Mouse (Mus musculus) G1E (cell line): ENCODE results near the gene Olfml1.

ENCODE experiments used
- CTCF ChIP-seq: IDR thresholded peaks from 2 replicates; pipeline ENCODE4 v1.5.1; 2012; ENCODE audit warnings: low read depth, low read length, inconsistent platforms, mixed read lengths
- GATA1 ChIP-seq: IDR thresholded peaks from 2 replicates; pipeline ENCODE4 v1.6.1; 2012; ENCODE audit warnings: borderline replicate concordance, low read length, inconsistent platforms, mixed read lengths
- TAL1 ChIP-seq: conservative IDR thresholded peaks from 2 replicates; pipeline ENCODE4 v1.6.1; 2012; ENCODE audit warnings: low read depth, low read length, inconsistent platforms, mixed read lengths

DNA sequence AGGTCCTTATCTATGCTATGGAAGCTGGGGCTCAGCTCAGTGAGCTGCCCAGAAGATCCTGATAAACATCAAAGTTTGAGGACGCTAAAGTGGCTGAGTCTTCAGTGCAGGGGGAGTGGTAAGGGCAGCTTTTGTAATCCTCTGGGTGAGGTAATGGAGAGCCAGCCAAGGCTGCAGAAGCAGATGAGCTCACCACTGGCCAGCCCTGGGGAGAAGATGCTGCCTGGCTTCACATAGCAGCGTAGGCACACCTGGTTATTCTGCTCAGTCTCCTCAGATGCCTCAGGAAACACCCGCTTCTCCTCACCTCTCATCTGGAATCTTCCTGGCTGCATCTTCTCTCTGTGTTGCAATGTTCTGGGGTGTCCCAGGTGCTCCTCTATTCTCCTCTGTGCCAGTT lies 57.2 kb downstream of the Olfml1 start:
- no peak for TF ChIP-seq TAL1
- no peak for TF ChIP-seq CTCF
- no peak for TF ChIP-seq GATA1
